In genomic region chr6:146633097-146633496, GRCm38 (mm10) we compare ENCODE assay signal across 8 mouse cellular contexts. TPM values are rescaled to one million over a fixed set of nuclear protein-coding genes. Genes with fewer than 3 reads are reported as not detected.
DNase-seq lines count a peak whose midpoint lies in the region; ATAC-seq and TF ChIP-seq lines count a peak whose summit lies in the region.

No protein-coding gene starts in this region.

- no peak for ATAC-seq in hindbrain, embryonic 12.5 days (ENCODE audit: low FRiP score)

- peaks cover 4% of the 10 kb centered on the region; the same call in 1 of the 2 replicates for H3K4me1 ChIP-seq in cortical plate, adult 2 months (ENCODE audit: control insufficient read depth, insufficient read depth, low read length)
- H3K4me1 ChIP-seq in hindbrain, embryonic 12.5 days: peaks cover 11% of the 10 kb centered on the region
- peaks cover 25% of the 10 kb centered on the region for H3K4me1 ChIP-seq in midbrain, embryonic 10.5 days

- H3K4me3 ChIP-seq in cortical plate, adult 2 months (ENCODE audit: insufficient read depth, low read length): peak overlapping the region; percentile 85
- H3K4me3 ChIP-seq in hindbrain, embryonic 12.5 days: peak overlapping the region; percentile 67
- H3K4me3 ChIP-seq in midbrain, embryonic 10.5 days: peak overlapping the region; percentile 70

- WGBS in hindbrain, embryonic 12.5 days: 46% methylated on average over 8 of the region's 8 CpGs
- WGBS in midbrain, embryonic 10.5 days: 47% methylated on average over 8 of the region's 8 CpGs

- no peak overlapping the region for H3K9ac ChIP-seq in hindbrain, embryonic 12.5 days

- peak overlapping the region; percentile 60 for H3K4me2 ChIP-seq in hindbrain, embryonic 12.5 days (replicated peaks)

- no peaks in the 10 kb centered on the region for H3K27me3 ChIP-seq in hindbrain, embryonic 12.5 days
- H3K27me3 ChIP-seq in midbrain, embryonic 10.5 days (ENCODE audit: low read depth, poor library complexity, severe bottlenecking): no peaks in the 10 kb centered on the region

- DNase-seq in layer of hippocampus, adult 11-12 months (ENCODE audit: low spot score): peak; percentile 20
- DNase-seq in layer of hippocampus, adult 9-10 months (ENCODE audit: low spot score): no peak
- DNase-seq in midbrain, embryonic 10.5 days (ENCODE audit: low spot score): no peak
- DNase-seq in layer of hippocampus, adult 18-20 months (ENCODE audit: low spot score in 2 of 2): no peak
- DNase-seq in adipocyte (ENCODE audit: low spot score): no peak
- no peak for DNase-seq in frontal cortex, postnatal 25 days (ENCODE audit: low spot score in 2 of 2)

- H3K27ac ChIP-seq in cortical plate, adult 2 months (ENCODE audit: insufficient read depth, low read length): no peak overlapping the region
- H3K27ac ChIP-seq in hindbrain, embryonic 12.5 days: no peak overlapping the region
- H3K27ac ChIP-seq in midbrain, embryonic 10.5 days (replicated peaks): peak overlapping the region; percentile 33; the same call in 1 of the 2 replicates

- H3K36me3 ChIP-seq in hindbrain, embryonic 12.5 days: no peaks in the 10 kb centered on the region
- H3K36me3 ChIP-seq in midbrain, embryonic 10.5 days: no peaks in the 10 kb centered on the region

- TF ChIP-seq POLR2A in cortical plate, adult 2 months (IDR thresholded peaks at IDR 0.05; ENCODE audit: extremely low read depth, insufficient read depth, low read length): no peak

- H3K9me3 ChIP-seq in hindbrain, embryonic 12.5 days (replicated peaks): no peaks in the 10 kb centered on the region
- H3K9me3 ChIP-seq in midbrain, embryonic 10.5 days (replicated peaks): no peaks in the 10 kb centered on the region

- no peak for TF ChIP-seq CTCF in cortical plate, adult 2 months (IDR thresholded peaks at IDR 0.05; ENCODE audit: extremely low read depth, insufficient read depth, low read length)

RNA-seq across cellular contexts. Expression of gene Med21, which starts 9.2 kb away (rescaled TPM):
- polyA plus RNA-seq in cortical plate, adult 2 months (2012; rRNA removed): 70.6 and 73.0 TPM in 2 replicates
- 106 and 116 TPM in 2 replicates for polyA plus RNA-seq in hindbrain, embryonic 12.5 days (2016; fragmentation: Nextera tagmentation; extraction: Ambion mirVana)
- polyA plus RNA-seq in midbrain, embryonic 10.5 days (2016; fragmentation: Nextera tagmentation; extraction: Ambion mirVana): 132 and 135 TPM in 2 replicates
- 10 to 100 TPM; 44.5 to 48.1 TPM for total RNA-seq in layer of hippocampus, adult 18-20 months (2021)

RNA-seq across cellular contexts. Expression of gene Tm7sf3, which starts 9.5 kb away (rescaled TPM):
- 22.3 and 22.9 TPM in 2 replicates for polyA plus RNA-seq in cortical plate, adult 2 months (2012; rRNA removed)
- 28.2 and 32.4 TPM in 2 replicates for polyA plus RNA-seq in hindbrain, embryonic 12.5 days (2016; fragmentation: Nextera tagmentation; extraction: Ambion mirVana)
- polyA plus RNA-seq in midbrain, embryonic 10.5 days (2016; fragmentation: Nextera tagmentation; extraction: Ambion mirVana): 26.0 and 27.1 TPM in 2 replicates
- 10 to 100 TPM; 43.7 to 44.0 TPM for total RNA-seq in layer of hippocampus, adult 18-20 months (2021)

RNA-seq across cellular contexts. Expression of gene Ints13, which starts 55.5 kb away (rescaled TPM):
- polyA plus RNA-seq in cortical plate, adult 2 months (2012; rRNA removed): 79.8 and 89.3 TPM in 2 replicates
- polyA plus RNA-seq in hindbrain, embryonic 12.5 days (2016; fragmentation: Nextera tagmentation; extraction: Ambion mirVana): 83.3 and 84.3 TPM in 2 replicates
- 86.0 and 89.6 TPM in 2 replicates for polyA plus RNA-seq in midbrain, embryonic 10.5 days (2016; fragmentation: Nextera tagmentation; extraction: Ambion mirVana)
- 10 to 100 TPM; 38.0 to 43.8 TPM for total RNA-seq in layer of hippocampus, adult 18-20 months (2021)

RNA-seq across cellular contexts. Expression of gene Fgfr1op2, which starts 56.1 kb away (rescaled TPM):
- 90.7 and 94.1 TPM in 2 replicates for polyA plus RNA-seq in cortical plate, adult 2 months (2012; rRNA removed)
- polyA plus RNA-seq in hindbrain, embryonic 12.5 days (2016; fragmentation: Nextera tagmentation; extraction: Ambion mirVana): 67.0 and 73.9 TPM in 2 replicates
- polyA plus RNA-seq in midbrain, embryonic 10.5 days (2016; fragmentation: Nextera tagmentation; extraction: Ambion mirVana): 78.6 and 82.2 TPM in 2 replicates
- total RNA-seq in layer of hippocampus, adult 18-20 months (2021): 100 to 1,000 TPM; 109 to 112 TPM
